Mouse (Mus musculus): ENCODE results near the gene H2-DMb1. TPM values are rescaled to one million over a fixed set of nuclear protein-coding genes. Genes with fewer than 3 reads are reported as not detected.
A peak's percentile ranks its signal among the peaks of the same experiment; 100 is the strongest.

Gene H2-DMb1
- total RNA-seq, 2 experiments from 2014 or later: 1.1 to 1.6 TPM

DNA sequence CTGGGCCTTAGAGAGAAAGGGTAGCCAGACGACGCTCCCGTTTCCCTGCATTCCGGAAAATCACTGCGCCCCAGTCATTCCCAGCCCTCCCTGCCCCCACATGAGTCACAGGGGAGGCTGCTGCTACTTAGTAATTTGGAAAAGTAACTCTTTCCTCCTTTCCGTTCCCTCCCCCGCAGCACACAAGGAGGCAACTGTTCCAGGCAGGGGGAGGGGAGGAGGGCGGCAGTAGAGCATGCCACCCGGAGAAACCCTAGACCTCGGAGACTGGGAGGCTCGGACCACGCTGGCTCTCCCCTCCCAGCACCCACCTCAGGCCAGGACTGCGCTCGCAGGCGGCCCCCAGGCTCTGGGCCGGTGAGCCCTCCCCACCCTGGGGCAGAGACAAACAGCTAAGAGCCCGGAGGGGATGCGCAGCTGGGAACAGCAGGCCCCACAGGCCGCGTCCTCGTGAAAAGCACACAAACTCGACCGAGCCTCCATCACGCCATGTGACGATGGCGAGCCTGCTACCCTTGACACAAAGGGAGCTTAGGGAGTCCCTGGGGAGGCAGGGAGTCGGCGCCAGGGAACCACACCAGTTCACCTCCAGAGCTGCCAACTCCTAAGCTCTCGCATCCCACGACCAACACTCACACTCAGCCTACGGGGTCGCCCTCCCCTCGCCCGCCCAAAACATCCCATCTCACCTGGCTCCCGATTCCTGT is 31.5 kb upstream of the H2-DMb1 start:
- DNase-seq (ENCODE audit: low spot score in 2 of 2): peak; percentile 86 to 95
- intact Hi-C loops (cut with DNase I): loop anchor here (5.0 kb wide), 1 partner anchor 471 kb away; the partner anchor contains the start of gene Pbx2

DNA sequence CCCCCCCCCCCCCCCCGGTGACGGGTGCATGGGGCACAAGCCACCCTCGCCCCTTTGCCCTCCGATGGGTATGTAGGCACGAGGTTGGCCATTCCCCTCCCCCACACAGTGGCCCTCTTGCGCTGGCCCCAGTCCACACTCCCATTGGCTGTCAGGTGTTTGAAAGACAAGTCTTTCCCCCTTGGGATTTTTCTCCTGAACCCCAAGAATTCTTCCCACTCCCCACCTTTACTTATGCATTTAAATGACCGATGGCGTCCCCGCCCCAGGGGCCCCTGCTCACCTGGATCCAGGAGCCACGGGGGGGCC is 31.0 kb upstream of the H2-DMb1 start:
- peak; percentile 64 to 77 for DNase-seq (ENCODE audit: low spot score in 2 of 2)
- intact Hi-C loops (cut with DNase I): loop anchor here (5.0 kb wide), 1 partner anchor 470 kb away; the partner anchor contains the start of gene Pbx2

DNA sequence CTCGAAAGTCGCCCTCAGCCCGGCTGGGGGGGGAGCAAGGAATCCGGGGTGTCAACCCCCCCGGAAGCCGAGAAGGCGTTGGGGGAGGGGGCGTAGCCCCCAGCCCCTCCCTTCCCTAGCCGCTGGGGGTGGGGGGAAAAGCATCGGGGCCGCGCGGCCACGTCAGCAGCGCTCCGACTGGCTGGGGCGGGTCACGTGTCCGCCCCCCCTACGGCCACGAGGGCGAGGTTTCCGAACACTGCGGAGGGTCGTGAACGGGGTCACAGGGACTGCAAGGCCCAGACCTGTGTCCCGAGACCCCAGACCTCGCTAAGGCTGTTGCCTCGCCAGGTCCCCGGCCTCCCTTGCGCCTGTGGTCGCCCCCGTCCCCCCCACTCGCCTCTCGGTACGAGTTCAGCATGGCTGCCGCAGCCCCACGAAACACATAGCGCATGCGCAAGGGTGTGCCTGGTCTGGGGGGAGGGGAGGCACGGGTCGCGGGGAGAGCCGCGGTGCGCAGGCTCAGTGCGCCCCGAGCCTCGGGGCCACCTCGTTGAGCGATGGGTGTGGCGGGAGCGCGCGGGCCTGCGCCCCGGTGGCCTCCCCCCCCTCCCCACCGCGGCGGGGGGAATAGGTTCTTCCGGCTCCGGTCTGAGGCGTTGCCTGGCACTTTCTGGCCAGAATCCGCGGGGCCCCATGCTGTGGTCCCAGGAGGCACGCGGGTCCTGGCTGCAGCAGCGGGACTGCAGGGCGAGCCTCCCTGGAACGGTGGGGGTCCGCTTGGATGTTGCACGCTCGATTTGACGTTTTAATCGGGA is 30.5 kb upstream of the H2-DMb1 start, which contains the start of gene Brd2:
Gene Brd2 (minus strand): TSS at position 447 of the 797 bp plus-strand sequence.
- DNase-seq (ENCODE audit: low spot score in 2 of 2): peak; percentile 95 to 97
- intact Hi-C loops (cut with DNase I): loop anchor here (5.0 kb wide), 1 partner anchor 470 kb away; the partner anchor contains the start of gene Pbx2

DNA sequence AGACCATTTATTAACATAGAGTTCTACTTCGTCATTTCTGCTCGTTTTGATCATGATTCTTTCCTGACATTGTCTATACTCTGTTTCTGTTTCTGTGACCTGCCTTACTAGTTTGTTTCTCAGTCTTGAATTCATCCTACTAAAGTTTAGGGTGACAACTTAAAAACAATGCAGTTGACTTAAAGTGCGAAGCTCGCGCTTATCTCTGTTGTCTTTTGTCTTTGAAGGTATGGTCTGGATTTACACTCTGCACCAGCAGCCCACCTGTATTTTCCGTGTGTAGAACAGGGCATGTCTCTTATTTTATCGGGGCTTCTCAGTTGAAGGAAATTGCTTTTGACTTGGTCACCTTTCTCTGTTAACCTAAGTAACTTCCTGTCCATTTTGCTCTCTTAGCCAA is 29.8 kb upstream of the H2-DMb1 start:
- intact Hi-C loops (cut with DNase I): loop anchor here (5.0 kb wide), 1 partner anchor 469 kb away; the partner anchor contains the start of gene Pbx2
- DNase-seq (ENCODE audit: low spot score in 2 of 2): no peak

DNA sequence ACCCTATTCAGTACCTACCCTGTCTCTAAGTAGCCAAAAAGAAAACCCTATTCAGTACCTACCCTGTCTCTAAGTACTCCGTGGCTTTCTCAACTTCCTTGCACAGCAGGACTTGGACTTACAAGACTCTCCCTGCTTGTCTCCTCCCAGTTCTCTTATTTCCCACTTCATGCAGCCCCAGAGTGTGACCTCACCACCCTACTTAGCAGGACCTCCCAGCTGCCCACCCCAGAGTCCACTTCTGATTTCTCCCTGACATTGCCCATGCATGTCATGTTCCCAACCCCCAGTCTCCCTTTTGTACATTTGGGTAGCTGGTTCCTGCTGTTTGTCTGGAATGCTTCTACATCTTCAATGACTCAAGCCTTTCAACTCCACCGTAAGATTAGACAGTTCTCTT is 29.4 kb upstream of the H2-DMb1 start:
- no peak for DNase-seq (ENCODE audit: low spot score in 2 of 2)
- intact Hi-C loops (cut with DNase I): loop anchor here (5.0 kb wide), 1 partner anchor 469 kb away; the partner anchor contains the start of gene Pbx2

DNA sequence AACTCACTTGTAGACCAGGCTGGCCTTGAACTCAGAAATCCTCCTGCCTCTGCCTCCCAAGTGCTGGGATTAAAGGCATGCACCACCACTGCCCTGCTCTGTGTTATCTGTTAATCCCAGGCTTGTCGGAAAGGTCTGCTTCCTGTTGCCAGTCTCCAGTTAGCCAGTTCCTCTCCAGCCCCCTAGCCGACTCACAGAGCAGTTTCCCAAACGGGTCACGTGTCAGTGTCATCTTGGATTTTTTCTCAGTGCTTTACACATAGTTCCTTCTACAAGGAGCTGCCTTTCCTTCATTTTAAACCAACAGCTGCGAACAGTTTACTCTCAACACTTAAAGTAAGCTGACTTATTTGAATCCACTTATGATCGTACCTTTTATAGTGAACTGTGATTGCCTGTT is 28.2 kb upstream of the H2-DMb1 start:
- no peak for DNase-seq (ENCODE audit: low spot score in 2 of 2)
- intact Hi-C loops (cut with DNase I): loop anchor here (5.0 kb wide), 1 partner anchor 468 kb away; the partner anchor contains the start of gene Pbx2

DNA sequence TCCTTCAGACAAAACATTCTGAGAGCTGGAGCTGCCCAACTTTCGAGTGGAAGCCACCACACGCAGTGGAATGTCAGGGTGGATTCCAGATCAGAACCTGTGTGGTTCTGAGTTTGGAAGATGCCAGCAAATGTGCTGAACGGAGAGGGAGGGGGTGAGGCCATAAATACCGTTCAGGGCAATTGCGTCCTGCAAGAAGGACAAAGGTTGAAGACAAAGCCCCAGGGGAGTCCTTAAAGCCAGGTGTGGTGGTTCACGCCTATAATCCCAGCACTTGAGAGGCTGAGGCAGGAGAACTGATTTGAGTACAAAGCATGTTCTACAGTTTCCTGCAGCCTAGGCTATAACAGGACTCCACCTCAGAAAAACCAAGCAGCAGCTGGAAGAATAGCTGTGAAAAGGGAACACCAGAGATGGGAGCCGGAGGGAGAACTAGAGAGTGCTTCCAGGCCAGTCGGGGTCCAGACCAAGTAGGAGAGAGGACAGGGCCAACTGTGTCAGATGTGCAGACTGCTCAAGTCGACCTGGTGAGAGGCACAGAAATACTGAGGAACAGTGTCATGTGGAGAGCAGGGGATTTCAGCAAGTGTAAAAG is 25.9 kb upstream of the H2-DMb1 start:
- no peak for DNase-seq (ENCODE audit: low spot score in 2 of 2)
- intact Hi-C loops (cut with DNase I): no loop called here

DNA sequence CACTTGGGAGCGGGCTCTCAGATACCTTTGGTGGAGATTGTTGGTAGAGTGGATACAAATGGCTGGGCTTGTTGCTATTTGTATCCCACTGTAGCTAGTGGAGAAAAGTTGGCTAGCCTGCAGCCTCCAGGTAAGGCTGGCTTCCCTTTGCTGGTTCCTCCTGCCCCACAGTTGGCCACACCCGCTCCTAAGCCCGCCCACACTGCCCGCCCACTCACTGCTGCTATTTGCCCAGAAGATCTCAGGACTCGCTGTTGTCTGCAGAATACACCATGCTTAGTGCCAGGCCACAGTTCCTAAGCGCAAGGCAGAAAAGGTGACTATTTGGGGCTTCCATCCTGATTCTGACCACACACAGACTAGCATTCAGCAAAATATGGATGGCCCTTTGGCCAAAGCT is 25.4 kb upstream of the H2-DMb1 start:
- intact Hi-C loops (cut with DNase I): no loop called here
- peak; percentile 48 to 70 for DNase-seq (ENCODE audit: low spot score in 2 of 2)

DNA sequence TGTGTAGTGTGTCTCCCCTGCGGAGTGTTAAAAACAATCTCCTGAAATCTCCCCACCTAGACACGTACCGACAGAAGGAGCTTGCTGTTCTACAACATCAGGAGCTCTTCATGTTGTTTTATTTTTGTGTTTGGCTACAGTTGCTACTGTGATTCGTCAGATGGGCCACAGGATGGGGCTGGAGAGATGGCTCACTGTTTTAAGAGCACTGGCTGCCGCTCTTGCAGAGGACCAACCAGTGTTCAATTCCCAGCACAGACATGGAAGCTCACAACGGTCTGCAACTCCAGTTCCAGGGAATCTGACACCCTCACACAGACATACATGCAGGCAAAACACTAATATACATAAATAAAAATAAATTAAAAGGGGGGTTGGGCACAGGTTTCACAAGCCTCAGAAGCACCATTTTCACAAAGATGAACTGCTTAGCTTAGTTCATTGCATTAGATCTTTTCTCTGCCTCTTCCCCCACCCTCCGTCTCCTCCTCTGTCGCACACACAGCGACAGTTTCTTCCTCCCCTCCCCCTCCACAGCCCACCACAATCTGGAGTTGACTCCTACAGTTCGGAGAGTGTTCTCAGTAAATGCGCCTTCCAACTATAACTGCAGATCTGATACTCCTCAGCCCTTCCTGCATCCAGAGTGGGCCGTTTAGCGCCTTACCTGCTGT is 24.5 kb upstream of the H2-DMb1 start:
- intact Hi-C loops (cut with DNase I): no loop called here
- peak; percentile 67 to 75 for DNase-seq (ENCODE audit: low spot score in 2 of 2)

DNA sequence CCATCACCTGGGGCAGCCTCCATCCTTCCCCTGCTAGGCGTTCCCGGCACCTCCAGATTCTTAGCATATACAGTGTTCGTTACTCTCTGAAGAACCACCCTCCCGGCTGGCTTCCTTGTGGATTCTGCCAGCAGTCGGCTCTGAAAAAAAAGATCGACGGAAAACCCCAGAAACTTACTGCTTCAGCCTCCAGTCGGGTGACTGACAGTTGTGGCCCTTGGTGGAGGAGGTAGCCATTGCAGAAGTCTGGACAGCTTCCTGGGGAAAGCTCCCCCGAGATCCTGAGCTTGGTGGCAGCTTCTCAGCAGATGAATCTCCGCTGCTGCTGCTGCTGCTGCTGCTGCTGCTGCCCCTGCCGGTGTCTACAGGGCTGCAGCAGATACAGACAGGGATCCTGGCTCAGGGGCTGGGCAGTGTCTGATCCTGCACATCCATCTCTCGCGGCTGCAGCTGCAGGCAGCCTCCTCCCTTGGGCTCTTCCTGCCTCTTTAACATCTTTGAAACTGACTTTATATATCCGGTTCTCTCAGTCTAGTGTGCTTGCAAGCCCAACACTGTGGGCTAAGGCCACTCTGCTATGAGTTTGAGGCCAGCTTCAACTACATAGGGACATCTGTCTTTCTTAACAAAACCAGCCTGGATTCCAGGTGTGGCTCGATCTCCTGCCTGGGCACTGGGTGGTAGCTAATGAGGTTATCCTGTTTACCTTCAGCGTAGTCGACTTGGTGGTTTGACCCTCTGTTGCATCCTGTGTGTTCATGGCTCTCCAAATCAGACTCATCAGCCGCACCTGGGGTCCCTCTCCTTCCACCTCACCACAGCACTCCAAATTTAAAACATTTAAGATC is 23.7 kb upstream of the H2-DMb1 start:
- DNase-seq (ENCODE audit: low spot score in 2 of 2): no peak
- intact Hi-C loops (cut with DNase I): no loop called here

DNA sequence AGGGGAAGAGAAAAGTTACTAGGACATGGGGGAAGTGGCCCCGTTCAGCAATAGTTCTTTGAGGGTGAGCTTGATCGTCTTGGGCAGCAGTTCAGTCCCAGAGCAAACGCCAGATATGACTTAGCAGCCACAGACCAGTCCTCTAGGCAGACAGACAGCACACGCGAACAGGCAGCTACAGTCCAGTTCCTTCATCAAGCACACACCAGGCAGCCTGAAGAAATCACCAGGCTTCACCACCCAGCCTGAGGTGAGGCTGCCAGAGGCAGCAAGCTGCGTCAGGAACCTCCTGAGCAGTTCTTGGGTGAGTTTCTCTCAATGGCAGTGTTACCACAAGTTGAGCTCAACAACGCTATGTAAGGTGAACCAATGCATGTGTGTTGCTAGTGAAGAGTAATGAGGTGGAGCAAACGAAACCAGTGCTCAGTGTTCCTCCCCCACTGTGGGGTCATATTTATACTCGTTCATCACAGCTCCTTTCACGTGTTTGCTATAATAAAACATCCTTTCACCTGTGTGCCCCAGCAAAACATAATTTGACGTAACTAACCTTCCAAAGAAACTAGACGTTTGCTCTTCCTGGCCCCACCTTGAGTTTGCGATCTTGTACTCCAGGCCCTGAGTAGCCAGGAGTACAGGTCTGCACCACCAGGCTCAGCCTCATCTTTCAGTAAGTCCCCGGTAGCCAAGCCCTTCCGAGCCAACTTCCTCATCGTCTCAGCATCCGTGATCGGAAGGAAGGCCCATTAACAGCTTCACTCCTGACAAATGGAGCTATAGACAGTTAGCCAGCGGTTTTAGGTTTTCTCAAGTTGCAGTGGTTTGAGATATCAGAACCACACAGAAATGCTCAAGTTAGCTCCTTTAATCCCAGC is 22.6 kb upstream of the H2-DMb1 start:
- no peak for DNase-seq (ENCODE audit: low spot score in 2 of 2)
- intact Hi-C loops (cut with DNase I): no loop called here

DNA sequence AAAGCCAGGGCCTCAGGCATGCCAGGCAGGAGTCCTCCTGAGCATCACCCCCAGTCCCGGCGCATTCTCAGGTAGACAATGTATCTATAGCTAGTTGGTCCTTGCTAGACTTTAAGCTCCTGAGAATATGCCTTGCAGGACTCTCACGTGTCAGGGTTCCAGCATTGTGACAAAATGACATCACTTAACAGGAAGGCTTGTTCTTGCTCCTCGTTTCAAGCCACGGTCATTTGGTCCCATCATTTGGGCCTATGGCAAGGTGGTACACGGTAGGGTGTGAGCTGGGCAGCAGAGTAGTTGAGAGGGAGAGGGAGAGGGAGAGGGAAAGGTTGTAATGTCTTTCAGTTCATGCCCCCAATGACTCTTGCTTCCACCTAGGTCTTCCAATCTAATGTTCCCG is 21.0 kb upstream of the H2-DMb1 start:
- intact Hi-C loops (cut with DNase I): no loop called here
- no peak for DNase-seq (ENCODE audit: low spot score in 2 of 2)

DNA sequence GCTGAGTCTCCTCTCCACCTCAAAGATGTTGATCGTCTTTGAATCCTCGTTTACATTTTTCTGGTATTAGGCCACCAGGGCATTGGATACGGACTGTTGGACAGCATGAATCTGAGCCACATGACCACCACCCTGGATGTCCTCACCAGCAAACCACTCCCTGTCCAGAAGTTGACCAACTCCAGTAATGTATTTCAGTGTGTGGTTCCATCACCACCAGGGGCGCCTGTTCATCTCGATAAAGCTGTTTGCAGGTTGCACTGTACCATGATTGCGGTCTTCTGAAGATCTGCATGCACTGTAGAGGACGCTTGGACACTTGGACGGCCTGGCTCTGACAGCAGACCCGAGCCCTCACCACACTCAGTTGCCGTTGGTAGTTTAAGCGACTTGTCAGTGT is 19.6 kb upstream of the H2-DMb1 start:
- intact Hi-C loops (cut with DNase I): no loop called here
- no peak for DNase-seq (ENCODE audit: low spot score in 2 of 2)

DNA sequence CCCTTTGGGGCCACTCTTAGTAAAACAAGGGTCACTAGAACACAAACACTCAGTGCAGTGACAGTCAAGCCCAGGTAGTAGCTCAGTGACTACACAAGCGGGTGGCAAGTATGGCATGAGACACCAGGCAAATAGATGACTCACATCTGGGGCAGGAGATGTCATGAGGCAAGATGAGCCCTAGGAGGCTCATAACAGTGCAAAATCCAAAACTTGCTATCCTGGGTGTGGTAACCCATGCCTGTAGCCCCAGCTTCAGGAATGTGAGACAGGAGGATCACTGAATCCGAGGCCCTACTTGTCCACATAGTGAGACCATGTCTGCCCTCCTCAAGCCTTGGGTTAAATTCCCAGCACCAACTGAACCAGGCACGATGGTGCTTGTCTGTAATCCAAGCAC is 18.4 kb upstream of the H2-DMb1 start:
- DNase-seq (ENCODE audit: low spot score in 2 of 2): no peak
- intact Hi-C loops (cut with DNase I): no loop called here

DNA sequence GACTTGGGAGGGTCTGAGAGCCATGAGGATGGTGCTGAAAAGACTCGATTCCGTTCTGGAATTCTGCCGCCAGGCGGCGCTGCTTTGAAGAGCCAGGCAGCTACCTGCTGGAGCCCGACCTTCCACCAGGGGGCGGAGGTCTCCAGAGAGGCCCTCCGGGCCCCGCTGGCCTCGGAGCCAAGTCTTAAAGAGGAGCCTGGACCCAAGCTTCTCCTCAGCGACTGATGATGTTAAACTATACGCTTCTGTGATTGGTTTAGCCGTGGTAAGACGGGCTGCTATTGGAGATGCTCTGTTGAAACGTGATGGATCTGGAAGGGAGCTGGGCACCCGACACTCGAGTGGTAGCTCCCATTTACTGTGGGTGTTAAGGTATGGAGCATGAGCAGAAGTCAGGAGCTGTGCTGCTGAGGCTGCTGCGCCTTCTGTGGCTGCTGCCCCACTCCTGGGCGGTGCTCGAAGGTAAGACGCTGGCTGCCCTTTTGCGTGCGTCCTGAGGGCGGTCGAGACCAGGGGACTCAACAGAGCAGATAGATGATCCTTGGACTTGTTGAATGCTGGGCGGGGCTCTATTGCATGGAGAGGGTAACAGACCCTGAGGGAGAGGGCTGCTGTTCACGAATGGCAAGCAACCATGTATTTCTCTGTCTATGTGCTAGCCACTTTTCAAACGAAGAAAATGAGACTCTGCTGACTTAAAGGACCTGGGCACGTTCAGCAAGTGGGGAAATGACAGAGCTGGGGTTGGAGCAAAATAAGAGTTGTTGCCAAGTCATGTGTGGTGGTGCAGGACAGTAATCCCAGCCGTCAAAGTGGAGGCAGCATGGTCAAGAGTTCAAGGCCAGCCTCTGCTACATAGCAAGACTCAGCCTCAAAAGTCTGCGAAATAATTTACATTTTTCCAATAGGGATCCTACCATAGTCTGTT is 17.3 kb upstream of the H2-DMb1 start:
- intact Hi-C loops (cut with DNase I): no loop called here
- peak; percentile 99 for DNase-seq (ENCODE audit: low spot score in 2 of 2)

DNA sequence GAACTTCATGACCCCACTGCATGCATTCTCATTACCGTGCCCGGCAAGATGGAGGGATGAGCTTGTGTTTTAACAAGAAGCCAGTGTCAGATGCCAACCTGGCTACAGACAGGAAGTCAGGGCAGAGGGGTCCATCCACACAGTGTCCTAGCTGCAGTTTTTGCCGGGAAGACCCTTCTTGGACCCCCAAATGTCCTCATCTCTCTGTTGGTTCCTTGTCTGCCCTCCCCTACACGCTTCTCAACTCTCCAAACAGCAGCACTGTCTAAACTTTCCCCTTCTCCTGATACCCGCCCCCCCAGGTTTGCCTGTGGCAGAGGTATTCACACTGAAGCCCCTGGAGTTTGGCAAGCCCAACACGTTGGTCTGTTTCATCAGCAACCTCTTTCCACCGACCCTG is 15.3 kb upstream of the H2-DMb1 start:
- intact Hi-C loops (cut with DNase I): no loop called here

DNA sequence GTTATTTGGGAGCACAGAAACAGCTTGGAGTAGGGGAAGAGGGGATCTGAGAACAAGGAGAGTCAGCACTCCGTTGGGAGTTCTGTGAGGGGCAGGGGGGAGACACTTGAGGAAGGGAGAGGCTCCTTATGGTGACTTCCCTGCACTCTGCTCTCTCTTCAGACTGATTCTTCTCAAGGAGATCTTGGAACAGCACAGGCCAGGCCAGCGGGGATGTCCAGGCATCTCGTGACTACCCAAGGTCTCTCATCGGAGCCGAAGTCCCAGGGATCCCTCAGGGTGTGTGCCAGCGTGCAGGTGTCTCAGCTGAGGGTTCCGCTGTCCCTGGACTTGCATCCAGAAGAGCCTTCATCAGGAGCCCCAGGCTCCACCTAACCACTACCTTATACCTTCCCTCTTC is 14.2 kb upstream of the H2-DMb1 start:
- intact Hi-C loops (cut with DNase I): no loop called here

More for the DNA sequence above, 15.3 kb upstream of the H2-DMb1 start:
- no peak for DNase-seq (ENCODE audit: low spot score in 2 of 2)

More for the DNA sequence above, 14.2 kb upstream of the H2-DMb1 start:
- DNase-seq (ENCODE audit: low spot score in 2 of 2): no peak
